Mouse (Mus musculus): ENCODE measurements at regions not wholly inside any gene's neighbourhood (a gene's known extent, or its start where the extent isn't known, plus 50 kb on each side); places are given as distances from the start of the nearest gene placed in this dataset.

DNA sequence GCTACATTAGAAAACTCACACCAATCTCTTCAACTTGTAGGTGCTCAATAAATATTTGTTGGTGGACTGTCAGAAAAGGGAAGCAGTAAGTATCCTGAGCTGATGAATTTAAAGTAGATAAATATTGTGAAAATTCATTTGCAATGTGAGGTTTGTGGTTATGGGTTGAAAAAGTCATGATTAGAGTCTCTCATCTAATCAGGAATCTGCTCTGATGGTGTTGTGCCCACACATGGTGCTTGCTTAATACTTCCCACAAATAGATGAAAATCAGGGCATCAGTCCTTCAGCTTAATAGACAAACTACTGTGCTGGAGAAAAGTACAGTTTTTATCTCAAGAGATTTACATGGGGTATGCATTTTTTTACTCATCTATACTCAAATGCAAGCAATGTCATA, 59.9 kb downstream of the S1pr1 start:
- no peak for DNase-seq (ENCODE audit: low spot score)

DNA sequence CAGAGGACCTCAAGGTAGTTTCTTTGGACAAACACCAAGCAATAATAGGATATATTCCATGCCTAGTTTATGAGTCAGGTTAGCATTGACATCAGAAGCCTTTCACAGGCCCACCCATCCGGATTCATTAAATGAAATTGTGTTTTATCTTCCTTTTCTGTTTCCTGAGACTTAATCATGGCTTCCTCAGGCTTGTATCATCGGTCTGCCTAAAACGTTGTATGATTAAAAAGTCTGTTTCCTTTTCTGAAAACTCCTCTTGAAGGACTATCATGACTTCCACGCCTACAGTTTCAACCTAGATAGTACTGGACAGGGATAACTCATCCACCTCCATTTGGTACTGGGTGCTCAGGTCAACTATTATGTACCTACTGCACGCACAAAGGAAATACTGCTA, 62.6 kb downstream of the S1pr1 start:
- no peak for DNase-seq (ENCODE audit: low spot score)

DNA sequence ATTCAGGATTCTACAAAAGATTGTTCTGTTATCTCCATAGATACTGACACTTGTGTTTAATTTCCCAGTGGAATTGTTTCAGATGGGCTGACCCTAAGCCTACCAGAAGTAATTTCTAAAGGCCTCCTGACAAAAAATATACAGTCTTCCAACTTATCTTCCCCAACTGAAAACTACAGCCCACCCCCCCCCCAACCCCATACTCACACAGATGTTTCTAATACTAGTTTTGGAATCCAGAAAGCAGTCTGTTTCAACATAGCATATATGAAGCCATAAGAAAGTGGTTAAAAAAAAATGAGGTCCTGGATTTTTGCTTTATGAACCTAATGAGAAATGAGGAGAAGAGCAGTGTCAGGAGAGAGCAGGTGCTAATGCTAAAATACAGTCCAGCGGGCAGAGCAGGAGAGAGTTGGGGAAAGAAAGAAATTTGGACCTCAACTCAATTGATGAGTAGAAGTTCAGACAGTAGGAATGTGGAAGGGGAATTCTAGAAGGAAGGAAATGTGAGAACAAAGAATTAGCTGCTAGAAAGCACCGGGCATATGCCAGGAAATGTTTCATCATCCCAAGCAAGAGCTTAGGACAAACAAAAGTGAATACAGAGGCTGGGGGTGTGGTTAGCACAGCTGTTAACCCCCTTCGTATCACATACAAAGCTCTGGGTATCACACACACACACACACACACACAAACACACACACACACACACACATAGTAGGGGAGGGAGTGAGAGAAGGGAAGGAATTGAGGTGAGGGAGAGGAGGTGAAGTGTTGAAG, 65.3 kb downstream of the S1pr1 start:
- no peak for DNase-seq (ENCODE audit: low spot score)

DNA sequence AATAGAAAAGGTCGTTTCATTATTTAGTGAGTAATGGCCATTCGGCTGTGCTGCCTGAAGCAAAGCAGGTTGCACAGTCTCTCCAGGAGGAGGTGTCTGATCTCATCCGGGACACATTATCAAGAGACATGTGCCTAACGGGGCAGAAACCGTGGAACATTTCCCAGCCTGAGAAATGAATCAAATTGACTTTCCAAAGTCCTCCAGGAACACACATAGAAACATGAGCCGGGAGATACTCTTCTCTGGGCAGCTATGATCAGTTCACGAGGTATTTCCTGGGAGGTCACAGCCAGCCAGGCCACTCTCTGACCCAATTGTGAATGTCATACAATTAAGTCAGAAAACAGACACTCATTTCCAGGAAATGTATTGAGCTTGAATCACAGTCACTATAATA, 67.9 kb downstream of the S1pr1 start:
- no peak for DNase-seq (ENCODE audit: low spot score)

DNA sequence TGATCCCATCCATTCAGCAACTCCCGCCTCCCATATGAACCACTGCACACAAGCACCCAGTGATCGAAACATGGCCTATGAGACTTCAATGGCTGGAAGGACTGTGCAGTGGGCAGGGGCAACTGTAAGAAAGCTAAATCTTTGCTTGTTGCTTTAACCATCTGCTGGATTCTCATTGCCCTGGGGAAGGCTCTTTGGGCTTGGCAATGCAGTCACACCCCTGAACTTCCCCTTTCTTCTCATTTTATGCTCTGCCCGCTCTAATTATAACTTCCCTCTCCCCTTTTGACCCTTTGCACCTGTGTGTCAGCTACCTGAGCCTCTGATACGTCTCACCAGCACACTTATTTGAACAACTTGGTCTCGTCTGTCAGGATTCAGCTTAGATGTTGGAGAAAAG, 70.6 kb downstream of the S1pr1 start:
- DNase-seq (ENCODE audit: low spot score): no peak

DNA sequence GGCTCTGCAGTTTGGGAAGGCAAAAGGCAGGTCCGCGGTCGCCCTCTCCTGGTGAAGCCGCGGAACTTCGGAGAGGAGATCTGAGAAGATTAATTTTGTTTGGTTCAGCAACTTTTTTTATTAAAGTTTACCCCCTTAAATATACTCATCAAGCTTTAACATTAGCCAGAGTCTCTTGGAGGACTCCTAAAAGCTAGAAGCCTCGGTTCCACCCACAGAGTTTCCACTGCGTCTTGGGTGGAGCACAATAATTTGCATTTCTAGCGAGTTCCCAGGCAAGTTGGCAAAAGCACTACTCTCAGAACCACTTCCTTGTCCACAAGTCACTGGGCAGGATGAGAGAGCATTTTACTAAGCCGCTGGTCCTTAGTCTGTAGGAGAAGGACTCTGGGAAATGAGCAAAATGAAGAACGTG, 72.0 kb downstream of the S1pr1 start:
- peak; percentile 74 for DNase-seq (ENCODE audit: low spot score)

DNA sequence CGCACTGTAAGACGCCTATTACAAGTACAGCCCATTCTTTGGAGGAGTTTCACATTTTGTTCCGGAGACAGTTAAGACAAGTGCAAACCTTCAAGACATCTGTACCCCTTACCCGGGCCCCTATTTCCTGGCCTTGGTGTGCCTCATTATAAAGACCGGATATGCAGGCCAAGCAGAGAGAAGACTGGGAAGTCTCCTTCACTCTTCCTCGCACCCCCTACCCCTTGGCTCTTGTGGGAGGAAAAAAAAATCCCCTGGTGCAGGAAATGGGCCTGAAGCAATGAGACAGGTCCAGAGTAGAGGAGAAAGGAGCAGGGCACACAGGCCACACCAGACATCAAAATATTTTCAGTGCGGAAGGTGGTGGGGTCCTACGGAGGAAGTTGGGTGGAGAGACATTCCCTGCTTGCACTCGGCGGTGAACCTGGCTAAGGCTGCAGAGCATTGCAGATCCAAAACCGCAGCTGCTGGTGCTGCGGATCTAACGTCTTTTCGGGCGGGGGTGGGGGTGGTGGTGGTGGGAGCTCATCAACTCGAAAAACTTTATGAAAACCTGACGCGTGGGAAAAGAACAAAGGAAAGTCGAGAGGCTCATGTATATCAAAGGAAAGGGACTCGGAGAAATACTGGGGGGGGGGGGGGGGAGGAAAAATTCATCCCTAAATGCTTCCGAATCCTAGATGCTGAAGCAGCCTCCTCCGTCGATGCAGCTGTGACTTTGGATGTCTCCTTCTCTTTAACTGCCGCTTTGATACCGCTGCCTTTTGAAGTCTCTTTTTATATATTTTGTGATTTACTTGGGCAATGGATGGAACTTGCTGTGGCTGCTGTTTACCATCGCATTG, 72.6 kb downstream of the S1pr1 start:
- peak; percentile 50 for DNase-seq (ENCODE audit: low spot score)

DNA sequence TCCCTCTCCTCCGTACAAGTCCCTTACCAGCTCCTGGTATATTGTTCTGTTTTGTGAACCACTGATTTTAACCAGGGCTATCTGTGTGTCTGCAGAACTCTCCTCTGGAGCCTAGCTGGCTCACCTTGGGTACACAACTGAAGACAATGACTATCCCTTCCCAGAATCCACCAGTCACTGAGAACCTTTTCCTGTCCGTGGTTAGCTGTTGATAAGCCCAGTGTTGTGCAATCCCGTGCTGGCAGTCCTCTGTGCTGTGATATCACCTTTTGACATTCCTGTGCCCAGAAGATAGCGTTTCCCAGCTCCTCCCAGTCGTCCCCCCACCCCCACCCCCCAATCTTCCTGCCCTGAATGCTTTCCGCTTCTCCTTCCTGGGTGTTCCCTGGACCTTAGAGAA, 73.5 kb downstream of the S1pr1 start:
- DNase-seq (ENCODE audit: low spot score): peak; percentile 79

DNA sequence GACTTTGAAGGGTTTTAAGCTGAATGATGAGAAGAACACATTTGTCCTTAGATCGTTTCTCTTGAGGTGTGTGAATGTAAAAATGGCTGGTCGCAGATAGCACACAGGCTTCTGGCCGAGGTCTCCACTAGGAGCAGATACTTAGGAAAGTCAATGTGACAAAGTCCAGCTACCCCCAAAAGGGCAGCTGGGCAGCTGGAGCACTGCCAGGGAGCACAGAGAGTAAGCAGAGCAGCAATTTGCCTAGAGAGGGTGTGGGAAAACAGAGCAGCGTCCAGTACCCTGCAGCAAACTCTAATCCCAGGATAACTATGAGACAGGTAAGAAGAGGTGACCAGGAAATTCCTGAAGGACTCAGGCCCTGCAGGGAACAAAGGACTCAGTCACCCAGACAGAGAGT, 79.4 kb downstream of the S1pr1 start:
- no peak for DNase-seq (ENCODE audit: low spot score)

DNA sequence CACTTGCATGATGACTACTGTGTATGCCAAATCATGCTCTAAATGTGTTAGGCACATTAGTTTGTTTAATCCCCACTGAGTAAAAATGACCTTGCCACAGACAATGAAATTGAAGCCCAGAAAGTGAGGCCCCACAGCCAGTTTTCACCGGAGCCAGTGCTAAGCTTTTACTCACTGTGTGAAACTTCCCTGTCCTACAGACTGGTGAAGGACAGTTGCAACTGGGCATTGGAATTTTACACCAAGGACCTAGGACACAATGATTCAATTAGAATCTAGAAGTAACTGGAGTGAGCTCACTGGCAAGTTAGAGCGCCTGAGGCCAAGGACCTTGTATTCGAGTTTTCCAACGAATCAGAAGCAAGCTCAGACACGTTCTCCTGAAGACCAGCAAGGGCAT, 79.8 kb downstream of the S1pr1 start:
- no peak for DNase-seq (ENCODE audit: low spot score)

DNA sequence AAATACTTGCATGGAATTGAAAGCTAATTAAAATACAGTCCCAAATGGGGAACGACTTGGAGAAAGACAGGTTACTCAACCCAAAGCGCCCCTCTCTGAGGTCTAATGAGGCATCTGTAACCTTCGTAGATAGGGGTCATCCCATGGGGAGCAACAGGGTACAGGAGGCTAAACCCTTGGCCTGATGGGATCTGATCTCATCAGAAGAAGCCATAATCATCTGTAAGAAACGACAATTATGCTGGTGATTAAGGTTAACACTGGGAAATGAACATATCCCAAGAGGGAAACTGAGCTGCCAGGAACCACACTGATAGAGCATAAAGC, 82.5 kb downstream of the S1pr1 start:
- no peak for DNase-seq (ENCODE audit: low spot score)

DNA sequence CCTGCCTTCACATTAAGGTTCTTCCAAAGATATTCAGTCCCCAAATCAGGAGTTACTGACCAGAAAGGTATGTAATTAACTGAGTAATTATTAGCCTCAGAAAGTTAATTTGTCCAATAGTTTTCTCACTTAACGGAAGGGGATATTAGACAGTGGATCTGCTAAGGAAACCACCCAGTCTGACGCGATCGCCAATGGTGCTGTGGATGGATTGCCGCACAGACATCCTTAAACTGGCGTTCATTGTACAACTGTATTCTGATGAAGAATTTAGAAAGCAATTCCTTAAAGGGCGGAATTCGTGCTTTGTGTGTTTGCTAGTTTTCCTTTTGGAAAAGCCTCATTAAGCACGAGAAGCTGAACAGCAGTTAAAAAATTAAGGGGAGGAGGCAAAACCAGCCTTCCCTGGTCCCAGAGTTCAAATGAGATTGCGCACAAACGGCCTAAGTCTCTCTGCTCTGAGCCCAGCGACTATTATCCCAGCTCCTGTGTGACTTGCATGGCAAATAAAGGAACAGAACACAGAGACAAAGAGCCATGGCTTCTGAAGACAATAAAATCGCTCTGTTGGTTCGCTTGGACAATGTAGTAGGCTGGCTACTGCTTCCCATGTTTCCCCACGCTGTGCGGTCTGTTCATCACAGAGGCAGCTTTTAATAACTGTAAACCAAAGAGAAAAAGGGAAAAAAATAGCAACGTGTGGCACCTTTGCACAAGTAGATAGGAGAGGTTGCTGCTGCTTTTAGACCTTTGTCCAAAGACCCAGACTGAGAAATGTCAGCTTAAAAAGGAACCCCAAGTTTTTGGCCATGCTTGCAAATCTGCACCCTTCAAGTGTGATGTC, 83.1 kb downstream of the S1pr1 start:
- DNase-seq (ENCODE audit: low spot score): no peak

DNA sequence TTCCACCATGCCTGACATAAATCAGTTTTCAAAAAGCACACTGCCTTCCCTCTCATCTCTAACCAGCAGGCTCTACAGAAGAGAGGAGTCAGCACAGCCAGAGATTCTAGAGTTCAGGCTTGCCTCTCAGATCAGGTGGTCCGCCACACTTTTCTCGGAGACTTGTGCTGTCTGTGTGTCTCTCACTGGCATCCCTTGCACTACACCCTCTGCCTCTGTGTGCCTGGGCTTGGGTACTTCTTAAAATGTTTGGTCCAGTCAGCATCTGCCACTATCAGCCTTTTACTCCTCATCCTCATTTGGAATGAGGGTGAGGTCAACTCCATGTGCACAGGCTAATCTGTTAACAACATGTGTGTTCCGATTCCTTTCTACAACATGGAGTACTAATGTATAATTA, 92.0 kb downstream of the S1pr1 start:
- no peak for DNase-seq (ENCODE audit: low spot score)

DNA sequence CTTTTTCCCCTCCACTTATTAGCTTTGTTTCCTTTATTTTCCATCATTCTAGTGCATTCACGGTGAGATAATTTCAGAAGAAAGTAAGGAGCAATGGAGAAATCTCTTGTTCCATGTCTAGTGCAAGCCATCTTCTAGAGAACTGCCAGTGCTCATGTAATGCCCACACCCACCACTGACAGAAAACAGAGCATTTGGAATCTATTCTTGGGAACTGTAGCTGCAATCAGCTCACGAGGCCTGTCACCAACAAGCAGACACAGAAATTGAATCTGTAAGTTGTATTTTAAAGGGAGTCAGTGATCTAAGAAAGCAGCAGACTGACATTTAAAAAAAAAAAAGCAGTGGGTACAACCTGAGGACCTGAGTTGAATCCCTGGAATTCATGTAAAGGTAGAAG, 92.6 kb downstream of the S1pr1 start:
- no peak for DNase-seq (ENCODE audit: low spot score)

DNA sequence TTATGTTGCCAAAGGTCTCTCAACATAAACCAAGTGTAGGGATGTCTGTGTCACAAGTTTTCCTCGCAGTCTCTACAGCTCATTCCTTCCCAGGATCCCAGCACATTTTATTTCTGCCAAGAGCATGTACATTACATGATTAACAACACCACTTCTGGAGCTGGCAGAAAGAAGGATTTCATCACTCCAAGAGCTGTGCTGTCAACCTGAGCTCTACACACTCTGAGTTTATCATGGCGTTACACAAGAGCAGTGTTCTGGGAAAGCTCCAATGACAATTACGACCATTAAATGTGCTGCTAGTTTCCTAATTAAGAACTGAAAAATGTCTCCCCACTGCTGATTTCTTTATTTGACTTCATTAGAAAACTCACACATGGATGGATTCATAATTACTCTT, 94.9 kb downstream of the S1pr1 start:
- no peak for DNase-seq (ENCODE audit: low spot score)

DNA sequence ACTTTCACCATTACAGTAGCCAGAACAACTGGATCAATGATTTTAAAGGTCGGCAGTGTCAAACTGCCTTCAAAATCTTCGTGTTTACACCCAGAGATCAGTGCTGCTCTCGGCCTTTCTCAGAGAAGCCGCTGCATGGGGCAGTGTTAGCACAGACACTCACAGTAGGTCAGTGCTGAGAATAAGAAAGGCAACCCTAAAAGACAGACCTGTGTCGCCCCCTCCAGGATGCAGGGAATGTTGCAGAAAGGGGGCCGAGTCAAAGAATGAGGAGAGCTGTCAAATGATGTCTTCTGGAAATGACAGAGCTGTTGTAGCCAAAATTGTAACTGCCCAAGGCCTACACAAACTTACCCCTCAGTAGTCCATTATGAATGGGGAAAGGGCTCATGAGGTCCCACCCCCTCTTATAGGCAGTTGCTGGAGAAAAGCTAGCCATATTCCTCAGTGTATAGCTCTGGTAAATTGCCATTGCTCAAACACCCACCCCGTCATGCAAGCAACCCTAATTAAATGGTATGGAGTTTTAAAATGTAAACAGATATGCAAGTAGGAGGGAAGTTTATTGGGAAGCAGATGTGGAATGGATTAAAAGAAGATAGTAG, 98.8 kb downstream of the S1pr1 start:
- no peak for DNase-seq (ENCODE audit: low spot score)

DNA sequence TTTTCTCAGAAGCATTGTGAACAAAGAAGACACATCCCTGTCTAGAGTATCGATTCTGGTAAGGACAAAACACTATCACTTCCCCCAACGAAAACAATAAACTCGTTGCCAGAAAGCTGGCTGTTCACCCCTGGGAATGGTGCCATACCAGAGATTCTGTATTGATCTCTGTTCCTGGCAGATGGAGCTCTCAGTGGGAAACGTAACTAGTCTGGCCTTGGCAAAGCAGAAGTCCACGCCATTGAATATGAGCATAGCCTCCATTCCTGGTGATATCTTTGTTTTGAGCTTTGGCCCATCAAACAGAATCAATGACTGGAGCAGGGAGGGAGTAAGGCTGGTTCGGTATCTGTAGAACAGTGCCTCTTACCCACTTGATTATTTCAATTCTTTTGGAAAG, 102.0 kb downstream of the S1pr1 start:
- DNase-seq (ENCODE audit: low spot score): no peak

DNA sequence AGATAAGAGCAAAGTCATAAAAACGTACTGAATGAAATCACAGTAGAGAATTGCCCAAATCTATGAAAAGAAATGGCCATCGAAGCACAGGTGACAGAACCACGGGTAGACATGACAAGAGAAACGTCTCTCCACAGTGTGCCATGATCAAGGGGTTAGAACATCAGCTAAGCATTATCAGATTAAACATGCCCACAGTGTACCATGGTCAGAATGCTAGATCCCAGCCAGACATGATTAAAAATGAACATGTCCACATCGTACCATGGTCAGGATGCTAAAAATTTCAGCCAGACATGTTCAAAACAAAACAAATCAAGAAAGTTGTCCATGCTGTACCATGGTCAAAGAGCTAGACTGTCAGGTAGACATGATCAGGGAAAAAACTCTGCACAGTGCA, 106.8 kb downstream of the S1pr1 start:
- DNase-seq (ENCODE audit: low spot score): no peak

DNA sequence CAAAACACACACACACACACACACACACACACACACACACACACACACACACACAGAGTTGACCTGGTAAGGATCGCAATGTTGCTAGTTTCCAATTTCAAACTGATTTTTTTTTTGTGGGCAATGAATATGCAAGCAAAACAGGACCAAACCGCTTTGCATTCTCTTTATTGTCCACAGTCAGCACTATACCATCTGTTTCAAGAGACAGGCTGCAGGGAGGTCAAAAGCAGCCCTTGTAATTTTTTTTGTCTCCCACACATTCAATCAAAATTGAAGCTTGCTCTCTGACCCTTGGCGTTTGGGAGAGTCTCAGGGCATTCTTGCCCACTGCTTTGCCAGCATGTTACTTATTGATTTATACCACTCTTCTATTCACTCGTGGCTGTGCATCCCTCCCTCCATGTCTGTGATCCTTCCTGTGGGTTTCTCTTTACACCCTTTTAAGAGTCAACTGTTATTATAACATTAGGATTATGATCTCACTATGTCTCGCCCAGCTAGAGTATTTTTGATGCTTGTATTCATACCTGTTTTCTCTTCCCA, 110.1 kb downstream of the S1pr1 start:
- DNase-seq (ENCODE audit: low spot score): no peak

DNA sequence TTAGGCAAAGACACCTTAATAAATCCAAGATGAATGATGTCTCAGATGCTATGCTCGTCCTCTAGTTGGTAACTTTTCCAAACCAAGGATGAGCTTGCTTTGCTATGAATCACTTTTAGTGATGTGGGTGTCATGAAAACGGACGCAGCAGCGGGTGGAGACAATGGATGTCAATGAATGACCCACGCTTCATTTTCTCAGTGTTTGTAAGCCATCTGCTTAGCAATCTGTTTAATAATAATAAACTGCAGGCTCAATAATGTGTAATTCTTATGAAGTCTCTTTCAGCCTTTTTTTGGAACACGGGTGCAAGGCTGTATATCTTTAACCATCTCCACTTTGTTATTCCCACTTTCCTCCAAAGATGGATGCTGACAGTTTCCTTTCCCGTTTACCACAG, 110.6 kb downstream of the S1pr1 start:
- no peak for DNase-seq (ENCODE audit: low spot score)

DNA sequence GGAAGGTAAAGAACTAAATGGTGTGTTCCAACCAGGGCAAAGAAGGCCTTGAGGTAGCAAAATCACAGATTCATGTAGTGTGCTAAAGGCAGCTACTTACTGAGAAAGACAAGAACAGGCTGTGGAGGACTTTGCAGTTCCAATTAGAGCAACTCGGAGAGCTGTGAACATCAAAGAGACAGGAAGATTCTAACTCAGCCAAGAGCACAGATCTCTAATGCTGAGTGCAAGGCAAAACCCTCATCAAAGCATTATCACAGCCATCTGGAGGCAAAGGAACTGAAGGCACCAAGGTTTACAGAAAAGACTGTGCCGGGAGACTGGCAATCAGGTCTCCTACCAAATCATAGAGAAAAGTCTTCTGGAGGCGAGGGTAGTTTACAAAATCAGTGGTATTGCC, 111.1 kb downstream of the S1pr1 start:
- no peak for DNase-seq (ENCODE audit: low spot score)

DNA sequence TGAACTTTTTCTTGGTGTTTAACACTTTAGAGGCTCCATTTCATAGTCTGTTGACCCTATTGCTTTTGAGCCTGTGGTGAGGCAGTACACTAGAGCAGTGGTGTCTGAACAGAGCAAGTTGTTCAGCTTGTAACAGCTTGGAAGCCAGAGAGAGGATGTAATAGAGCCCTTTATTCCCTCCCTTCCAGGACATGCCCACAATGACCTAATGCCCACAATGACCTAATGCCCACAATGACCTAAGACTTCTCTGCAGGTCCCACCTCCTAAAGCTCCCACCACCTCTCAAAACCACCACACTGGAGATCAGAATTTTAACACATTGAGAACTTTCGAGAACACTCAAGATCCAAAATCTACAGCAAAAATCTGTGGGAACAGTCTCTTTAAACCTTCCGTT, 115.6 kb downstream of the S1pr1 start:
- DNase-seq (ENCODE audit: low spot score): no peak

Data from yolk sac, embryonic 10.5 days (tissue).